Mouse (Mus musculus) forebrain, embryonic 13.5 days (tissue): ENCODE measurements at regions not wholly inside any gene's neighbourhood (a gene's known extent, or its start where the extent isn't known, plus 50 kb on each side); places are given as distances from the start of the nearest gene placed in this dataset.
"Not testable (repeated sequence)": the region's sequence is repeated elsewhere in the genome, so short reads cannot be mapped to it uniquely, and the experiment has no call there.

ENCODE experiments used
- ATAC-seq: fragments of 200-750 bp; cut with Nextera tagmentation; 2 replicates; pipeline ENCODE4 v1.8.0; 2017
- H3K27ac ChIP-seq: fragments of 300-500 bp; sonication (generic); 2 replicates; pipeline ENCODE4 v1.5.1; 2015; ENCODE audit warnings: inconsistent platforms, mild to moderate bottlenecking, moderate library complexity
- H3K27me3 ChIP-seq: fragments of 300-500 bp; sonication (generic); 2 replicates; pipeline ENCODE4 v1.6.1; 2015; ENCODE audit warnings: mild to moderate bottlenecking, inconsistent platforms
- H3K36me3 ChIP-seq: fragments of 300-500 bp; sonication (generic); 2 replicates; pipeline ENCODE4 v1.6.1; 2015; ENCODE audit warnings: mild to moderate bottlenecking, inconsistent platforms; ENCODE audit not compliant: poor library complexity, severe bottlenecking
- H3K4me1 ChIP-seq: fragments of 300-500 bp; sonication (generic); 2 replicates; pipeline ENCODE4 v1.6.1; 2015; ENCODE audit warnings: inconsistent platforms
- H3K4me2 ChIP-seq: fragments of 300-500 bp; sonication (generic); 2 replicates; pipeline ENCODE4 v1.6.1; 2015; ENCODE audit warnings: inconsistent platforms, mild to moderate bottlenecking, moderate library complexity
- H3K4me3 ChIP-seq: fragments of 300-500 bp; sonication (generic); 2 replicates; pipeline ENCODE4 v1.5.1; 2015; ENCODE audit warnings: mild to moderate bottlenecking, inconsistent platforms
- H3K9ac ChIP-seq: fragments of 300-500 bp; sonication (generic); 2 replicates; pipeline ENCODE4 v1.6.1; 2015; ENCODE audit warnings: mild to moderate bottlenecking, inconsistent platforms
- H3K9me3 ChIP-seq: fragments of 300-500 bp; sonication (generic); replicated peaks from 2 replicates; pipeline ENCODE4 v1.6.1; 2016; ENCODE audit warnings: inconsistent platforms
- WGBS: fragments of 180-500 bp; shearing (Covaris S2); methylation state at CpG from one replicate; pipeline ENCODE4 v1.1.7; 2015; 5-methylcytosine and 5-hydroxymethylcytosine counted together

DNA sequence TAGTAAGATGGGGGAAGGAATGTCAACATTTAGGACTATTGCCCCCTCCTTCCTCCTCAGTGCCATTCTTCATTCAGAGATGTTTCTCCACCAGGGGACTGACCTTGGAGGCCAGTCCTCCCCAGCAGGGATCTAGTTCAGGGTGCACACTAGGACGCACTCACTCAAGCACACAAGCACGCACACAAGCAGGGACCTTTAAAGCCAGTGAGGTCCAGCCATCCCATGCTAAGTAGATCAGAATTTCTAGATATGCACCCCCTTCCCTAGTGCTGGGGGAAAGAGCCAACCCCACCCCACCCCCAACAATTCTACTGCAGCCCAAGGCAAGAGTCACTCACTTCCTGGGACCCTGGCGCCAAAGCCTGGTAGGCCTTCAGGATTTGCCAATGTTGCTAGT lies 100.8 kb downstream of the Gm15319 start:
- not testable (repeated sequence) for H3K9ac ChIP-seq, H3K27me3 ChIP-seq, H3K9me3 ChIP-seq, H3K36me3 ChIP-seq, H3K27ac ChIP-seq, H3K4me3 ChIP-seq, H3K4me1 ChIP-seq, H3K4me2 ChIP-seq
- 95% methylated on average over 2 of the region's 3 CpGs for WGBS
- 0 out of 2 replicates have a peak, but pooled peaks have one; percentile 75 for ATAC-seq

DNA sequence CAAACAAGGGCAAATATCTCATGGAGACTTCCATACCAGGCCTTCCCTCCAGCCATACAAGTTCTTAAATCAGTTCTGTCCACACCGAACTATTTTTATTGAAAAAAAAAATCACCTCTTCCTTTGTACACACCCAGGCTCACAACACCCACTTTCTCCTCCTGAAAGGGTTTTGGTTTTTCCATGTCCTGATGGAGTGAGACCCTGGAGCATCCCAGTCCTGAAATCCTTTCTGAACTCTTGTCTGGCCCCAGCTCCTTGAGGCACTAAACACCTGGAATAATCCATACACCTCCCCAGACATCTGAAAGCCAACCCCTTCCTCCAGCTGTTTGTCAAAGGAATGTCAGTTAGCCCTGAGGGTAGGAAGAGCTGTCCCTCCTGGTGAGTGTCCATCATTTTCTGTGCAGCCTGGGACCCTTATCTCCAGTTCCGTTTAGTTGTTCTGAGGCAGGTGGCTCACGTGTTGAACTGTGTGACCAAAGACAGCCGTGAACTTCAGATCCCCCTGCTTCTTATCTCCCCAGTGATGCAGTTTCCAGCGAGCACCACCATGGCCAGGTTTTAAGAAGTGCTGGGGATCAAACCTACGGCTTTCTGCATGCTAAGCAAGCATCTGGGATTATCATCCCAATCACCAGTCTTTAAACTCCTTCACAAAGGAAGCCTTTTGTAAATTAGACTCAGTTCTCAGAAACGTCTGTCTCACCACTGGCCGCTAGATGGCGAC lies 101.4 kb downstream of the Gm15319 start:
- H3K9ac ChIP-seq: not testable (repeated sequence)
- ATAC-seq: peak; percentile 65; the same call in 1 of the 2 replicates
- 51% methylated on average over 7 of the region's 9 CpGs for WGBS

DNA sequence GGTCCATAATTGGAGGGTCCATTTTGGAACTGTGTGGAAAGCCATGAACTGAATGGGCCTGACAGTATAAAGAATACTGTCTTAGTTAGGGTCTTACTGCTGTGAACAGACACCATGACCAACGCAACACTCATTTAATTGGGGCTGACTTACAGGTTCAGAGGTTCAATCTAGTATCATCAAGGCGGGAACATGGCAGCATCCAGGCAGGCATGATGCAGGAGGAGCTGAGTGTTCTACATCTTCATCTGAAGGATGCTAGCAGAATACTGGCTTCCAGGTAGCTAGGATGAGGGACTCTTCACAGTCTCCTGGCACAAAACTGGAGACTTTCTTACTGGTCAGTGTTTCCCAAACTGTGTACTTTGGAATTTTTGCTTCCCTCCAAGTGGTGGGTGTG lies 102.0 kb downstream of the Gm15319 start:
- H3K4me1 ChIP-seq, H3K9ac ChIP-seq, ATAC-seq, H3K4me2 ChIP-seq, H3K27ac ChIP-seq, H3K27me3 ChIP-seq, H3K4me3 ChIP-seq, H3K36me3 ChIP-seq, H3K9me3 ChIP-seq: not testable (repeated sequence)
- WGBS: 88% methylated on average over 2 of the region's 2 CpGs

More for the DNA sequence above, 101.4 kb downstream of the Gm15319 start:
- H3K36me3 ChIP-seq, H3K9me3 ChIP-seq, H3K4me1 ChIP-seq, H3K4me2 ChIP-seq, H3K4me3 ChIP-seq, H3K27me3 ChIP-seq, H3K27ac ChIP-seq: not testable (repeated sequence)

DNA sequence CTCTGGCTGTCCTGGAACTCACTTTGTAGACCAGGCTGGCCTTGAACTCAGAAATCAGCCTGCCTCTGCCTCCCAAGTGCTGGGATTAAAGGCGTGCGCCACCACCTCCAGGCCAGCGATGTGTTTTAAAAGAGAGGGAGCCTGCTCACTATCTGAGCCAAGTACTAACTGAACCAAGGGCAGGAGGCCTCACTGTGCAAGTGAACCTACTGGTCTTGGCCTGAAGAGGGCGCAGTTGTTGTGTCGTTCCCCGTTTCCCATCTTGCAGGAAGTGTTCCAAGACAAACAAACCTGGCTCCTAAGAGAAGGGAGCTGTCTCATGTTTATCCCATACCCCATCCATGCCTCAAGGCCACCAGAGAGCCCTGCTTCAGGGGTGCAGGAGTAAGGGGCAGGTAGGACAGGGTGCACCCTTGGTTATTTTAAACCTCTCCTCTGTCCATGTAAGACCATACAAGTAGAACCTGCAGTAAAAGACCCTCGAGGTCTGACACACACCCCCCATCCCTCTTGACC lies 102.8 kb downstream of the Gm15319 start:
- not testable (repeated sequence) for H3K4me2 ChIP-seq, H3K4me1 ChIP-seq, H3K4me3 ChIP-seq, H3K9ac ChIP-seq, H3K27me3 ChIP-seq, H3K36me3 ChIP-seq, H3K27ac ChIP-seq, H3K9me3 ChIP-seq, ATAC-seq
- 76% methylated on average over 6 of the region's 7 CpGs for WGBS

DNA sequence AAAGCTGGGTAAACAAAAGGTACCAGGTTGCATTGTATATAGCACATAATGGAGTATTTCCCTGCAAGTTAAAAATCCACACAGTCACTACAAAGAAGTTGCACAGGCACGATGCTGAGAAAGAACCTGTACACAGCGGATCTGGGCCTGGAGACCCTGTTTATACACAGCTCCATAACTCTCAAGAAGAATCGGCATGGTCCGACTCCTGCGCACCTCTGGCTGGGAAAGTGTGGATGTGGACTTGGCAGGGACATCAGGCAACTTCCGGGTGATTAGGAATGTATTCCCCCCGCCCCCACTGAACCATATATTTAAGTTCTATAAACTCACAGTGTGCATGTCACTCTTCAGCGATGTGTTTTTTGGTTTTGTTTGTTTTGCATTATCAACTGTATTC lies 103.3 kb downstream of the Gm15319 start:
- ATAC-seq, H3K9me3 ChIP-seq, H3K27ac ChIP-seq, H3K9ac ChIP-seq, H3K27me3 ChIP-seq, H3K4me1 ChIP-seq, H3K4me2 ChIP-seq, H3K36me3 ChIP-seq, H3K4me3 ChIP-seq: not testable (repeated sequence)
- WGBS: 90% methylated on average over 8 of the region's 8 CpGs
